Mouse (Mus musculus): ENCODE data around the gene Ncoa7. TPM values are rescaled to one million over a fixed set of nuclear protein-coding genes. Genes with fewer than 3 reads are reported as not detected.
"Not testable (repeated sequence)": the region's sequence is repeated elsewhere in the genome, so short reads cannot be mapped to it uniquely, and the experiment has no call there.

The Ncoa7 gene
- total RNA-seq, 2 experiments from 2014 or later, result 98.8 to 99.0 TPM

DNA sequence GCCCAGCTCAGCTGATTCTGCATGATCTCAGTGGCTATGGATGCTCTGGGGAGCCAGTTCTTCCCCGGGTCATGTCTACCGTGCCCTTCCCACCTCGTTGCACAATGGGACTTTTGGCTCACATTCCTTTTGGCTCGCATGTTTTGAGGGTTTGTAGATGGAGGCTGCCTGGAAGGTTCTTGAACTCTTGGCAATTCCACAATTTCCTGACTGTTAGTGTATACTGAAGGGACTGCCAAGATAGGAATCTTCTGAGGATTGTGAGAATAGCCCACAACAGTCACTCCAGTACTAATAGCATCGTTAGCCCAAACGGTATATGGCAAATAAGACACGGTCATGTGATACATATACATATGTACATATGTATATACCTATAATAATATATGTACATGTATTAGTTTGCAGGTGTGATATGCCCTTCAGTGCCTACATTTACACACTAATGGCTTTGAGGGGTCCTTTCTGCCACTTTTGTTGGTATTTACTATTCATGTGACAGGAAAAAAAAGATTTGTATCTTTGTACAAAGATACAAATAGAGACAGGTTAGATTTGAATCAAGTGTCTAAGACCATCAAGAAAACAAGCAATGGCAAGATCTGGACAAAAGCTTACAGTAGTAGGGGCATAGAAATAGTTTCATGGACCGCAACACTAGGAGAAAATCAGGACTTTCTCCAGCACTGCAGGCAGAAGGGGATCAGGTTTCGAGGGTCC is 7.3 kb upstream of the Ncoa7 start:
- no peak for TF ChIP-seq CTCF (conservative IDR thresholded peaks at IDR 0.05)
- no peak for DNase-seq (ENCODE audit: low spot score in 2 of 2)
- peak overlapping the region; percentile 76 for H3K27ac ChIP-seq
- H3K4me3 ChIP-seq, result peak overlapping the region; percentile 78

- peak overlapping the region; percentile 99 for H3K27ac ChIP-seq
- DNase-seq (ENCODE audit: low spot score in 2 of 2), result no peak
- TF ChIP-seq CTCF (conservative IDR thresholded peaks at IDR 0.05), result no peak
- peak overlapping the region; percentile 82 for H3K4me3 ChIP-seq
Observed at GRCm38 (mm10) chr10:30803587-30804253, 594 bp upstream of the Ncoa7 start.

- Histone ChIP-seq H3K27ac (peak overlapping the region; percentile 99), H3K4me3 (peak overlapping the region; percentile 82)
- peak; percentile 48 for TF ChIP-seq CTCF (conservative IDR thresholded peaks at IDR 0.05)
- DNase-seq (ENCODE audit: low spot score in 2 of 2), result no peak
Observed at GRCm38 (mm10) chr10:30802033-30802432, 1.1 kb downstream of the Ncoa7 start.

DNA sequence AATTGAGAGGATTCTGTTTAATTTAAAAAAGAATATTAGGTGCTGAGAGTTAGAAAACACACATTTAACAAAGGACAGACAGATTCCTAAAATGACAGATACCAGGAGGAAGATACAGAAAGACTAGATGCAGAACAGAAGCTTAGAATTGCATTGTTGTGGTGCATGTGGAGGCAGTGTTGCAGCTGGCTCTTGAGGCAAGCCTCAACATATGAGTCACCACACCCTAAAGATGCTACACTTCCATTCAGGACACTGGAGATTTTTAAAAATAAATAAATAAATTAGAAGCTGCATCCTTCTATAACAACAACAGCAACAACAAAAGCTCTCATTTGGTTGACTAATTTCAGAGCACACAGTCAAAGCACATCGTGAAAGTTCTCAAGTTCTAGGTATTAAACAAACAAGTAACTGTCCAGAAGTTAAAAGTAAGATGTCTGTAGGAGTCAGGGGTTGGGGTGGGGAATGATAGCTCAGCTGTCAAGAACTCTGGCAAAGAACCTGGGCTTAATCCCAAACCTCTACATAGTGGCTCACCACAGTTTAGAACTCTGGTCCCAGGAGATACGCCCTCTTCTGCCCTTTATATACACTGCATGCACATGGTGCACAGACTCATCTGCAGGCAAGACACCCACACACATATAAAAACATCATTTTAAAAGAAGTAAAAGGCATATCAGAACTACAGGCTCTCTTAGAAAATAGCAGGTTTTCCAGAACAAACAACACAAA is 3.2 kb downstream of the Ncoa7 start:
- TF ChIP-seq CTCF (conservative IDR thresholded peaks at IDR 0.05), result no peak
- Histone ChIP-seq H3K27ac (no peak overlapping the region), H3K4me3 (no peak overlapping the region)
- DNase-seq (ENCODE audit: low spot score in 2 of 2), result no peak

DNA sequence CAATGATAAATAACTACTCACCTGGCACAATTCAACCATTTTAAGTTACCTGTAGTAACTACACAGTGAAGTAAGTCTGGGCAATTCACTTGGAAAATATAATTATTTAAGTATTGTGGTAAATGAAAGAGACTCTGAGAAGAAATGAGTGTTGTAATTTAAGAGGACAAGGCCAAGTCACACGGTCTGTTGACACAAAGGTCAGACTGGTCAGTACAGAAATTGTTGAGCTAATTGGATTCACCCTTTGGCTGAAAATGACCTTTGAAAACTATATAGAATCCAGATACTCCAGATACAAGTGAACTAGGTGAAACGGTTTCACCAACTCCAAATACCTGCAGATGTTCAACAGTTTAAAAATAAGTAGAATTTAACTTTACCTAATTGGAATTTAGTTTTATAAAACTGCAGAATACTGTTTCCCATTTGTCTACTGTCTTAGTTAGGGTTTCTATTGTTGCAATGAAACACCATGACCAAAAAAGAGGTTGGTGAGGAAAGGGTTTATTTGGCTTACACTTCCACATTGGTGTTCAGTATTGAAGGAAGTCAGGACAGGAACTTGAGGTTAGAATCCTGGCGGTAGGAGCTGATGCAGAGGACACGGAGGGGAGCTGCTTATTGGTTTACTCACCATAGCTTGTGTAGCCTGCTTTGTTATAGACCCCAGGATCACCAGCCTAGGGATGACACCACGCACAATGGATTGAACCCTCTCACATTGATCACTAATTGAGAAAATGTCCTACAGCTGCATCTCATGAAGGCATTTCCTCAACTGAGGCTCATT is 6.5 kb downstream of the Ncoa7 start:
- H3K4me3 ChIP-seq, result no peak overlapping the region
- no peak for DNase-seq (ENCODE audit: low spot score in 2 of 2)
- no peak for TF ChIP-seq CTCF (conservative IDR thresholded peaks at IDR 0.05)
- no peak overlapping the region for H3K27ac ChIP-seq

GRCm38 (mm10) chr10:30791016-30791415 is 12.1 kb downstream of the Ncoa7 start:
- no peak for TF ChIP-seq CTCF (conservative IDR thresholded peaks at IDR 0.05)
- no peak for DNase-seq (ENCODE audit: low spot score in 2 of 2)
- Histone ChIP-seq H3K27ac (no peak overlapping the region), H3K4me3 (no peak overlapping the region)

- DNase-seq (ENCODE audit: low spot score in 2 of 2), result no peak
Observed at GRCm38 (mm10) chr10:30789521-30789920, 13.6 kb downstream of the Ncoa7 start.

GRCm38 (mm10) chr10:30788340-30788721 is 14.8 kb downstream of the Ncoa7 start:
- DNase-seq (ENCODE audit: low spot score in 2 of 2), result no peak
- H3K27ac ChIP-seq, result no peak overlapping the region
- no peak overlapping the region for H3K4me3 ChIP-seq
- TF ChIP-seq CTCF (conservative IDR thresholded peaks at IDR 0.05), result no peak

More at GRCm38 (mm10) chr10:30789521-30789920, 13.6 kb downstream of the Ncoa7 start:
- Histone ChIP-seq H3K4me3 (no peak overlapping the region), H3K27ac (no peak overlapping the region)
- TF ChIP-seq CTCF (conservative IDR thresholded peaks at IDR 0.05), result no peak

DNA sequence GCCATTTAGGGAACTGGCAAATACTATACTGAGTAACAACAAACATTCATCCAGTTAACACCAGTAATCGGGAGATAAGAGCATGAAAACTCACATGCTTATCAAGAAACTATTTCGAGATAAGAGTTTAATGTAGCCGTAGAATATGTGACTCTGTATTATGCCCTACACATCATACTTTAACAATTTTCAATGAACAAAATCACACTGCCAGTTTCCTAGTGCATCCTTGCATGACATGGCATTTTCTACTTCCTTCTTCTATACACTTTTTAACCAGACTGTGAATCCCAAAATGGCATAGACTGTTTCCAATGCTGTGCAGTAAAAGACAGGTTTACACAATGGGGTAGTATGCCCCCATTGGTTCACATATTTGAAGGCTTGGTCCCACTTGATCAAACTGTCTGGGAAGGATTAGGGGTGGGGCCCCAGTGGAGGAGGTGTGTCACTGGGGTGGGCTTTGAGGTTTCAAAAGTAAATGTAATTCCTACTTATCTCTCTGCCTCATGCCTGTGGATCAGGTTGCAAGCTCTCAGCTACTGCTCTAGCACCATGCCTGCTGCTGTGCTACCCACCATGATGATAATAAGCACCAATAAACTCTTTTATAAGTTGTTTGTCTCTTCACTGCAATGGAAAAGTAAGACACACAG is 15.3 kb downstream of the Ncoa7 start:
- DNase-seq (ENCODE audit: low spot score in 2 of 2), result no peak
- TF ChIP-seq CTCF (conservative IDR thresholded peaks at IDR 0.05), result no peak
- Histone ChIP-seq H3K27ac (no peak overlapping the region), H3K4me3 (no peak overlapping the region)

DNA sequence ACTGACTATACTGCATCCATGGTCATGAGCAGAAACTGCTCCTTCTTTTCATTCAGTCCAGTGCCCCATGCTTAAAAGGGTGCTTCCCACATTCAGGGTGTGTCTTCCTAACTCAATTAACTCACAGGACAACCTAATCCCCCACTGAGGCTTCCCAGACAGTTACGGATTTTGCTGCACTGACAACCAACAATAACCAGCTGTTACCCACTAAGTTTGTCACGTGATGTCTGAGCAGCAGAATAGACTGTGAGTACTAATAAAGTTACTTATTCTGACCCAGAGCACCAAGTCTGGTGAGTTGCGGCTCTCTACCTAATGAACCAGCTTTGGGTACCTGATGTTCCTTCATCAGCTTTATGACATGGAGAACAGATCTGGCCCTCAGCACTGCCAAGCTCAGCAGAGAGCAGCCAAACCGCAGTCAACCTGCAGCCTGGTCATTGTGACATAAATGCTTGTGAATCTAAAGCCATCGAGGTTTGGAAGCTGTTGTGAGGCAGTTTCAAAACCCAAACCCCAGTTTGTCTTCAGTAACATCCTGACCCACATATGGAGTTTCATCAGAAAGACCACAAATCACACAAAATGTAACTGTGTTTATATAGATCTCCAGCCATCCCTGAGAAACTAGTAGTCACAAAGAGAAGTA is 16.9 kb downstream of the Ncoa7 start:
- no peak for DNase-seq (ENCODE audit: low spot score in 2 of 2)
- Histone ChIP-seq H3K4me3 (no peak overlapping the region), H3K27ac (no peak overlapping the region)
- no peak for TF ChIP-seq CTCF (conservative IDR thresholded peaks at IDR 0.05)

DNA sequence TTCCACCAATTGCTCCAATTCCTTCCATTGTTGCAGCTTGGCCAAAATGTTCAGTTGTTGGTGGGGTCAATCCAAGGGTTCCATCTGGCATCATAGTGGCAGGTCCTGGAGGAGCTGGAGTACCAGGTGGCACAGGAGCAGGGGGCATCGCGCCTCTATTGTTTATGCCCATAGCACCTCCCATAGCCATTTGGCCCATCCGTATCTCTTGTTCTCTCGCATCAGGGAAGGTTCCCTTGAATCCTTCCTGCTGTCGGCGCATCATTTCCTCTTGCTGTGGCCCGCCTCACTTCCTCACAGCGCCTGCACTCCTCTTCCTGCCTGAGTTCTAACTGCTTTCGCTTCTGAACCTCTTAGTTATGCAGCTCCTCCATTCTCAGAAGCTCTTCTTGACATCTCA is 22.2 kb downstream of the Ncoa7 start:
- H3K4me3 ChIP-seq, H3K27ac ChIP-seq: not testable (repeated sequence)

DNA sequence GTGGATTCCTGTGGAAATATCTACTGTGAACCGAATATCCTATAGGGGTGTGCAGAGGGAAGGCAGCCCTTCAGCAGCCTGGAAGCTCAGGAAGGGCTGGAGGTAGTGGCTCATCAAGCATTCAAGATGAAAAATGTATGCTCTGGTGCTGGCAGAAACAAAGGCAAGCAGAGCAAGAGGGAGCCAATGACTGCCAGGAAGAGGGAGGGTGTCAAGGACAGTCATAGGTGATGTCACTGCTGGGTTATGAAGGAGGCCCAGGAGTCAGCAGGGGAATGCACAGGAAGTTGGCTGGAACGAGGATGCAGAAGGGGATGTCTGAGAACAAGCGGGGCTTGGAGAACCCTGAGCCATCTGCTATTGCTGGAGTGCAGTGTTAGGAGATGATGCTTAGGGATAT is 24.9 kb downstream of the Ncoa7 start:
- no peak for DNase-seq (ENCODE audit: low spot score in 2 of 2)
- no peak for TF ChIP-seq CTCF (conservative IDR thresholded peaks at IDR 0.05)
- H3K4me3 ChIP-seq, result no peak overlapping the region
- peak overlapping the region; percentile 19 for H3K27ac ChIP-seq

More for the DNA sequence above, 22.2 kb downstream of the Ncoa7 start:
- DNase-seq (ENCODE audit: low spot score in 2 of 2), result not testable (repeated sequence)

Data from layer of hippocampus, adult 2 months (tissue).